Mouse (Mus musculus) CD4-positive, CD25-positive, alpha-beta regulatory T cell, adult 2 months (primary cell): ENCODE data around the gene Arhgef25.
A peak's percentile ranks its signal among the peaks of the same experiment; 100 is the strongest.
"Not testable (repeated sequence)": the region's sequence is repeated elsewhere in the genome, so short reads cannot be mapped to it uniquely, and the experiment has no call there.

Experiments
- DNase-seq: peaks from one replicate; pipeline ENCODE4 v3.0.0-alpha.2; 2012; ENCODE audit warnings: low read depth, low spot score

Gene Arhgef25

GRCm38 (mm10) chr10:127166771-127167613 lies 22.9 kb downstream of the Arhgef25 start:
- no peak for DNase-seq

GRCm38 (mm10) chr10:127166404-127166715 lies 23.5 kb downstream of the Arhgef25 start:
- DNase-seq: no peak

DNA sequence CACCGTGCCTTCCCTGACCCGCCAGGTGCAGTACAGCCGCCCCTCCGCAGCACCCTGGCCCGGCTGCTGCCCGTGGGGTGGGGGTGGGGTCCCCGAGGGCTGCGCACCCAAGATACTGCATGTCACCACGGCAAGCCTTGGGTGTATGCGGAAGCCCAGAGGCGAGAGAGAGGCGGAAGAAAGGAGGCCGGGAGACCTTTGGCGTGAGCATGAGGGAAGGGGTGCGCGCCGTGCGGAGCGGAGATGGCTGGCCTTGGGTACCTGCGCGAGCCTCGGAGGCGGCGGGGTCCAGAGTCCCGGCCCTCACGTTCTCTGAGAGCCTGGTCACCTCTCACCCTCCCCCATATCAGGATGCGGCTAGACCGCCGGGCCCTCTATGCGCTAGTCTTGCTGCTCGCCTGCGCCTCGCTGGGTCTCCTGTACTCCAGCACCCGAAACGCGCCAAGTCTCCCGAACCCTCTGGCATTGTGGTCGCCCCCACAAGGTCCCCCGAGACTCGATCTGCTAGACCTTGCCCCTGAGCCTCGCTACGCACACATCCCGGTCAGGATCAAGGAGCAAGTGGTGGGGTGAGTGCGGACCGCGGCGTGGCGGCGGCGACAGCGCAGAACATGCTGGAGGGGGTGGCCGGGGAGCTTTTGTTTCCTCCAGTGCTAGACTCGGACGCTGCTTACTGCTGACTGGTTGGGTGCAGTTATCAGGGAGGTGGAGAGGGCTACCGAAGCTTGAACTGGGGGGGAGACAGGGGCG lies 24.1 kb downstream of the Arhgef25 start:
- DNase-seq: peak; percentile 89

- DNase-seq: no peak
These were observed 24.6 kb downstream of the Arhgef25 start for GRCm38 (mm10) chr10:127165354-127165653.

- peak; percentile 95 for DNase-seq
These were observed 25.1 kb downstream of the Arhgef25 start, which contains the start of gene B4galnt1 for GRCm38 (mm10) chr10:127164631-127165353. TSS of gene B4galnt1 (plus strand) at chr10:127165225.

DNA sequence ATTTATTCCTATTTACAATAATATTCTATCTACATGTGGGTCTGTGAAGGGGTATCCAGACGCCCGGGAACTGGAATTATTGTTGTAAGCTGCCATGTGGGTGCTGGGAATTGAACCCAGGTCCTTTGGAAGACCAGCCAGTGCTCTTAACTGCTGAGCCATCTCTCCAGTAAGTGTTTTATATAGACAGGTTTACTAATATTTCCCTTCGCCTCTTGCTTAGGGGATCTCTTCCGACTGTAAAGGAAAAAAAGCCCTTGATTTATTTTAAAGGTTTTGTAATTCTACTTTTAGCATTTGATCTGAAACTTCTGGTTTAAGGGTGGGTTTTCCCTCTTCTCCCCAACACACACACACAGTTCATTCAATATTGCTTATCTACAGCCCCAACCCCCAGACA lies 25.7 kb downstream of the Arhgef25 start:
- DNase-seq: no peak

- peak; percentile 89 for DNase-seq
These were observed 27.1 kb downstream of the Arhgef25 start for GRCm38 (mm10) chr10:127162771-127163261.

DNA sequence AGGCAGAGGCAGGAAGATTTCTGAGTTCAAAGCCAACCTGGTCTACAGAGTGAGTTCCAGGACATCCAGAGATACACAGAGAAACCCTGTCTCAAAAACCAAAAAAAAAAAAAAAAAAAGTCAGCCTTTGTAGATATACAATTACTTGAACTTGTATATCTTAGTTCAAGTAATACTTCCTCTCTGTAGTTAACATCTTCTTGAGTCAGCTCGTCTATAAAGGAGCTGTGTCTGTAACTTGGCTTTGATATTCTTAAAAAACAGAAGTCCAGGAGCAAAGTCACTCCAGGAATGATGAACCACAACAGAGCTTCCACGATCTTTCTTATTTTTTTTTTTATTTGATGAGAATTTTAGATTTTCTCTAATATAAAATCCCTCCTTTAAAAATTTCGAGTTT lies 29.2 kb downstream of the Arhgef25 start:
- no peak for DNase-seq

DNA sequence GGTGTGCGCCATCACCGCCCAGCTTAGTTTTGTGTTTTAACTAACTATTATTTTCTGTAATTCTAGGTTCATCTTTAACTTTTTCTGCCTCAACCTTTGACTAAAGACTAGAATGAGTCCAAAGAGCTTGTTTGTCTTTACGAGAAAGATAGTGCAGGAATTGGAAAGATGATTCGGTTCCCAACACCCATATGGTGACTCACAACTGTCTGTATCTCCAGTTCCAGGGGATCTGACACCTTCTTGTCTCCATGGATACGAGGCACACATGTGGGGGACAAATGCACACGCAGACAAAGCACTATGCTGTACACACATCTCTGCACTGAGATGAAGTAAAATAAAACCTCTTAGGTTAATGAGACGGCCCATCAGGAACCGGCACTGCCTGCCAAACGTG lies 29.8 kb downstream of the Arhgef25 start:
- no peak for DNase-seq

DNA sequence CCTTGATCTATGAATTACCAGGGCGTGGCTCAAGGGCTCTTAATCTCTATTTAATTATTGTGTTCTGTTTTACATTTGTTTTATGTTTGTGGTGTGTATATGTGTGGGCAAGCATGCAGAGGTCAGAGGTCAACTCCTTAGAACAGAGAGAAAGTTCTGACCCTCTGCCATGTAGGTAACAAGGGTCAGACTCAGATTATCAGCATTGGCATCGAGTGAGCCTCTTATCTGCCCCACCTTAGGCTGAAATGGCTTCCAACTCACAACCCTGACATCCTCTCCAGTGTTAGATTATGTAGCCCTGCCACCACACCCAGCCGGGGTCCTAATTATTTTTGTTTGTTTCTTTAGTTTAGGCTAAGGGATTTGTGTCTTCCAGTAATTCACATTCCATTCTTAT lies 31.4 kb downstream of the Arhgef25 start:
- no peak for DNase-seq

GRCm38 (mm10) chr10:127156511-127156910 lies 33.4 kb downstream of the Arhgef25 start:
- no peak for DNase-seq

- DNase-seq: no peak
These were observed 33.8 kb downstream of the Arhgef25 start for GRCm38 (mm10) chr10:127156089-127156488.

GRCm38 (mm10) chr10:127154652-127155051 lies 35.2 kb downstream of the Arhgef25 start:
- DNase-seq: no peak

GRCm38 (mm10) chr10:127154241-127154640 lies 35.6 kb downstream of the Arhgef25 start:
- no peak for DNase-seq

DNA sequence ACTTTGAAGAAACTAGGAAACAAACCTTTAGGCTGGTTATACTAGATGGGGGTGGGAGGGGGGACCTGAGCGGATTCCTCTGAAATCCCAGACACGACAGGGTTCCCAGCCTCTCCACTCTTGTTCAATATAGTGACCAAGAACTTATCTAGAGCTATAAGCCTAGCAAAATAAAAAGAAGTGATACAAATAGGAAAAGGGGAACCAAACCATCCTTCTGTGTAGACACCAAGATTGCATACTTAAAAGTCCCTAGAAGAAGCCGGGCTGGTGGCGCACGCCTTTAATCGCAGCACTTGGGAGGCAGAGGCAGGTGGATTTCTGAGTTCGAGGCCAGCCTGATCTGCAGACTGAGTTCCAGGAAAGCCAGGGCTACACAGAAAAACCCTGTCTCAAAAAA lies 36.6 kb downstream of the Arhgef25 start:
- no peak for DNase-seq

DNA sequence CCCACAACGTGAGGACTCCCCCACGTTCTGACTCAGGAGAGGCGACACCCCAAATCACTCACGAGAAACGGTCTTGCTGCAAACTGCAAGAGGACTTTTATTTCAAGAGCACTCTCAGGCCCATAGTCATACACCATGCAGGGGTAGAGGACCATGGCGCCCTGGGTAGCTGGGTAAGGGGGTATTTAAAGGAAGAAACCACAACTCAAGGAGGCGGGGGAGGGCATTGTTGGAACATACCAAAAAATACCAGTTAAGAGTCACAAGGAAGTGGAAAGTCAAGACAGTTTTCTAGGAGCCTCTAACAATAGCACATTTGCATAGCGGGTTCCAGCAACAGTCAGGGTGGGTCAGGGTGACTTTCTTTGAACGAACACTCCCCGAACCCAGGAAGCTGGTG lies 37.3 kb downstream of the Arhgef25 start:
- not testable (repeated sequence) for DNase-seq

DNA sequence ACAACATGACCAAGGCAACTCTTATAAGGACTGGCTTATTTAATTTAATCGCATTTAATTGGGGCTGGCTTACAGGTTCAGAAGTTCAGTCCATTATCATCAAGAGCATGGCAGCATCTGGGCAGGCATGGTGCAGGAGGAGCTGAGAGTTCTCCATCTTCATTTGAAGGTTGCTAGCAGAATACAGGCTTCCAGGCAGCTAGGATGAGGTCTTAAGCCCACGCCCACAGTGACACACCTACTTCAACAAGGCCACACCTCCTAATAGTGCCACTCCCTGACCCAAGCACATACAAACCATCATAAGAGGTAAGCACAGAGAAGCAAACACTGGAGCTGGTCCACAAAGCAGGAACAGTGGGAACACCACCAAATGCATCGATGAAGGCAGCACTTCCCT lies 38.6 kb downstream of the Arhgef25 start:
- not testable (repeated sequence) for DNase-seq

DNA sequence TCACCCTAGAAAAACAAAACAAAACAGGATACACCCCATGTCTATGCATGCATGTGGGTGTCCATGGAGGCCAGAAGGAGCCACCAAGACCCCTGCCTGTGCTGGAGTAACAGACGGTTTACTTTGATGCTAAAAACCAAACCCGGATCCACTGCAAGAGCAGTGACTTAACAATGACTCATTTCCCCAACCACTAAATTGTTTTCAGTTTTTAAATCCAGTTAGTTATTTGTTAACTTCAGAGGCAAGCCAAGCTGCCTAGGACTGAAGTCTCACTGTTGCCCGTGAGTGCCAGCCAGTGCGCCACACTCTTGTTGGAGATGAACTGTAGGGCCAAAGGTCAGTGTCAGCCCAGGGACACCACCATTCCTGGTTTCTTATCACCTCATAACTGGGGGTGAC lies 39.4 kb downstream of the Arhgef25 start:
- peak; percentile 48 for DNase-seq

- DNase-seq: no peak
These were observed 42.7 kb downstream of the Arhgef25 start for GRCm38 (mm10) chr10:127147135-127147534.

DNA sequence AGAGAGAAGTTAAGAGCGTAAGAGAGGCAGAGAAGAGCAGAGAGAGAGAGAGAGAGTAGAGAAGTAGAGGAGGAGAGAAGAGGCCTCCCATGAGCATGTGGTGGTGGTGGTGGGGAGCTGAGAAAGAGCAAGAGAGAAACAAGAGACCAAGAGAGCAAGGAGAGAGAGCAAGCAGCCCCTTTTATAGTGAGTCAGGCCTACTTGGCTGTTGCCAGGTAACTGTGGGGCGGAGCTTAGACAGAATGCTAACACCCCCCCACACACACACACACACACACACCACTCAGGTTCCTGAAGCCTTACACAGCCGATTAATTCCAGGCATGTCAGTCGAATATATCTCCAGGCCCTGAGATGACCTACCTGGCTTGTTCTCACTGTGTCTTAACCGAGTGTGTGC lies 44.6 kb downstream of the Arhgef25 start:
- peak; percentile 53 for DNase-seq

DNA sequence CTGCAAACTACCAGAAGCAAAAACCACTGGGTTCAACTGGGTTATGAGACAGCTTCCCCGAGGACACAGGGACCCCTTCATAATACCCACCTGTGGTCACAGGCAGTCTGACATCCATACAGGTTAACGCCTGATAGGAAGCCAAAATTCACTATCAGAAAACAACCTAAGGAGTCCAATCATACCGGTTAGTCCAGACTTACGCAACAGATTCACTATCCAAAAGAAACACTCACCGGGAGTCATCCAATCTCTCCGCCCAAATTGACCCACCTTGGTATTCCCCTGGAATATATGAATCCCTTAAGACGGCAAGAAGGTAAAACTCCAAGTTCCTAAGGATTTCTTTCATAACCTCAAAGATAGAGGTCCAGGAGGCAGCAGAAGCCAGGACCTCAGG lies 45.3 kb downstream of the Arhgef25 start:
- no peak for DNase-seq

- no peak for DNase-seq
These were observed 46.7 kb downstream of the Arhgef25 start for GRCm38 (mm10) chr10:127143228-127143627.
